Mouse (Mus musculus) liver, embryonic 12.5 days (tissue): ENCODE measurements around the gene Ankrd13c. TPM values are rescaled to one million over a fixed set of nuclear protein-coding genes. Genes with fewer than 3 reads are reported as not detected.
"Not testable (repeated sequence)": the region's sequence is repeated elsewhere in the genome, so short reads cannot be mapped to it uniquely, and the experiment has no call there.

Source experiments
- ATAC-seq: fragments of 200-750 bp; cut with Nextera tagmentation; 2 replicates; pipeline ENCODE4 v1.8.0; 2017; ENCODE audit warnings: moderate number of reproducible peaks, mild to moderate bottlenecking, moderate library complexity
- H3K27ac ChIP-seq: fragments of 300-500 bp; sonication (generic); 2 replicates; pipeline ENCODE4 v1.5.1; 2016; ENCODE audit warnings: mild to moderate bottlenecking
- H3K27me3 ChIP-seq: fragments of 300-500 bp; sonication (generic); replicated peaks from 2 replicates; pipeline ENCODE4 v1.6.1; 2016; ENCODE audit warnings: mild to moderate bottlenecking, moderate library complexity
- H3K36me3 ChIP-seq: fragments of 300-500 bp; sonication (generic); 2 replicates; pipeline ENCODE4 v1.6.1; 2016; ENCODE audit warnings: mild to moderate bottlenecking, moderate library complexity
- H3K4me1 ChIP-seq: fragments of 300-500 bp; sonication (generic); 2 replicates; pipeline ENCODE4 v1.6.1; 2016
- H3K4me2 ChIP-seq: fragments of 300-500 bp; sonication (generic); 2 replicates; pipeline ENCODE4 v1.6.1; 2016; ENCODE audit warnings: mild to moderate bottlenecking, moderate library complexity
- H3K4me3 ChIP-seq: fragments of 300-500 bp; sonication (generic); 2 replicates; pipeline ENCODE4 v1.5.1; 2016; ENCODE audit warnings: mild to moderate bottlenecking, moderate library complexity
- H3K9ac ChIP-seq: fragments of 300-500 bp; sonication (generic); 2 replicates; pipeline ENCODE4 v1.6.1; 2016; ENCODE audit warnings: mild to moderate bottlenecking, moderate library complexity
- H3K9me3 ChIP-seq: fragments of 300-500 bp; sonication (generic); replicated peaks from 2 replicates; pipeline ENCODE4 v1.6.1; 2016; ENCODE audit warnings: mild to moderate bottlenecking, moderate library complexity
- WGBS: fragments of 180-500 bp; shearing (Covaris S2); methylation state at CpG from one replicate; pipeline ENCODE4 v1.1.7; 2016; ENCODE audit not compliant: insufficient replicate concordance; 5-methylcytosine and 5-hydroxymethylcytosine counted together
- polyA plus RNA-seq: library from polyadenylated mRNA; unstranded; fragments of >200 nt; fragmentation: Nextera tagmentation; extraction: Ambion mirVana; gene quantifications from 2 replicates; pipeline ENCODE4 v1.2.1, GENCODE M21; 2016

The Ankrd13c gene
- polyA plus RNA-seq, 1 experiment from 2014 or later = 25.4 TPM

DNA sequence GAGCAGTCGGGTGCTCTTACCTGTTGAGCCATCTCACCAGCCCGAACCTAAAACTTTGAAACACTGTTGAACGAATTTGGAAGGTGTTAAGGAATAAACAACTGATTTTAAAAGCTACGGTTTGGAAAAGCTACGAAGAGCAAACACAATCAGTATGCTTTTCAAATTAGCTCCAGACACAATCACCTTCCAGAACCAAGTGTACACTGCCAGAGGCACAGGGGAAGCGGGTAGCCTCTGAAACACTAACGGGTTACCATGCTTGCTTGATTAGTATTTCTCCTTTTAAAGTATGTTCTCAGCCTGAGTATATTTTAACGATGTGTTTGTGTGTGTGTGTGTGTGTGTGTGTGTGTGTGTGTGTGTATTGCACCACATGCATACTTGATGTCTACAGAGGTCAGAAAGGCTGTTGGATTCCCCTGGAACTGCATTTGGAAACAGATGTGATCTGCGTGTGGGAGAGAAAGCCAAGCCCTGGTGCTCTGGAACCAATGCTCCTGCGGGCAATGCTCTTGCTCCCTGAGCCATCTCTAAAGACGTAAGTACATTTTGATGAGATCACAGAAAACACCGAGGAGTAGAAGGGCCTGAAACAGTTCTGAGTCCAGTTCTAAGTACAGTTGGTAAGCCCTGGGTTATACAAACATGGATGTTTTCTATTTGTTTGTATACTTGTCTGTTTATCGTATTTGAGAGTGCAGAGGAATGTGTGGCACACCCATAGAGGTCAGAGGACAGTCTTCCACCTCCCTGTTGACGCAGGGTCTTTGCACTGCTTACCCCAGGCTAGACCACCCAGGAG, 21.1 kb upstream of the Ankrd13c start:
- peaks cover 15% of the 10 kb centered on the region for H3K27me3 ChIP-seq
- no peak overlapping the region for H3K9ac ChIP-seq
- no peak overlapping the region for H3K27ac ChIP-seq
- no peaks in the 10 kb centered on the region for H3K36me3 ChIP-seq
- peaks cover 12% of the 10 kb centered on the region for H3K4me1 ChIP-seq
- no peaks in the 10 kb centered on the region for H3K9me3 ChIP-seq
- no peak overlapping the region for H3K4me3 ChIP-seq
- WGBS = 79% methylated on average over 14 of the region's 14 CpGs
- no peak overlapping the region for H3K4me2 ChIP-seq
- no peak for ATAC-seq

DNA sequence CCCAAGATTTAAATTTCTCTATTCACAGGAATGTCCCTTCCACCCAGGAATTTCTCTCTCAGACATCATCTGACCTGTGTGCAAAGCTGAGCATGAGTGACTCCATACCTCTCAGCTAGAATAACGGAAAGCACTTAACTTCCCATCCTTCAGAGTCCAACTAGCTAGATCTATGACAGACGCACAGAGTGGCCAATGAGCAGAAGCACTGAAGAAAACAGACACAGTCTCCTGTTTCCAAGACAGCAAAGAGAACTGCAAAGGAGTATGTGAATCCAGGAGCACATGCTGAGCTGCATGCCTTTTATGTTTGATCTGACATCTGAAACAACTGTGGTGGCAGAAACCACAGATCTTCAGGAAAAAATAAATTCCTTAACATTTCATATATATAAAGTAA, 20.3 kb upstream of the Ankrd13c start:
- no peaks in the 10 kb centered on the region for H3K36me3 ChIP-seq
- H3K9me3 ChIP-seq = no peaks in the 10 kb centered on the region
- WGBS = 60% methylated on average over 2 of the region's 2 CpGs
- no peak overlapping the region for H3K4me2 ChIP-seq
- peaks cover 14% of the 10 kb centered on the region for H3K27me3 ChIP-seq
- H3K4me1 ChIP-seq = peaks cover 12% of the 10 kb centered on the region
- no peak overlapping the region for H3K9ac ChIP-seq
- ATAC-seq = no peak
- no peak overlapping the region for H3K4me3 ChIP-seq
- H3K27ac ChIP-seq = no peak overlapping the region

- no peaks in the 10 kb centered on the region for H3K36me3 ChIP-seq
- H3K9me3 ChIP-seq = no peaks in the 10 kb centered on the region
- WGBS = 68% methylated on average over 2 of the region's 2 CpGs
- H3K27me3 ChIP-seq = peaks cover 23% of the 10 kb centered on the region
- peaks cover 12% of the 10 kb centered on the region for H3K4me1 ChIP-seq
- no peak for ATAC-seq
- no peak overlapping the region for H3K4me3 ChIP-seq
- no peak overlapping the region for H3K27ac ChIP-seq
- H3K4me2 ChIP-seq = no peak overlapping the region
- H3K9ac ChIP-seq = no peak overlapping the region
Observed at GRCm38 (mm10) chr3:157928731-157929130, 18.3 kb upstream of the Ankrd13c start.

- whole genome bisulfite sequencing = 71% methylated on average over 1 of the region's 1 CpGs
- H3K9me3 ChIP-seq = no peaks in the 10 kb centered on the region
Observed at GRCm38 (mm10) chr3:157929417-157929816, 17.6 kb upstream of the Ankrd13c start.

DNA sequence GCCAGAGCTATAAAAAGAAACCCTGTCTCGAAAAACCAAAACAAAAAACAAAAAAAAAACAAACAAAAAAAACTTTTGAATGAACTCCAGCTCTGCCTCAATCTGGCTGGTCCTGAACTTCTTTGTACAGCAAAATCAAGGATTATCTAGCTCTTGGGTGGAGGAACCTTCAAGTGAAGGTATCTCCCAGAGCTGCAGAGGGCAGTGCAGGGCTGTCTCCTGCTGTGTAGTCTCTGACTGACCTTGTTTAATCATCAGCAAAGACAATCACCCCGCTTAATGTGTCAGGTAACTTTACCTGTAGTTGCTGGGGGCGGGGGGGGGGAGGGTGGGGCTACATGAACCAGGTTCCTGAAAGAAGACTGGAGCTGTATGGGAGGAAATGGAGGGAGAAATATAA, 15.4 kb upstream of the Ankrd13c start:
- Histone ChIP-seq H3K27me3 (peaks cover 21% of the 10 kb centered on the region), H3K9ac (no peak overlapping the region), H3K4me1 (no peaks in the 10 kb centered on the region), H3K9me3 (no peaks in the 10 kb centered on the region), H3K4me2 (no peak overlapping the region), H3K36me3 (no peaks in the 10 kb centered on the region), H3K27ac (no peak overlapping the region), H3K4me3 (no peak overlapping the region)
- 45% methylated on average over 3 of the region's 3 CpGs for WGBS
- ATAC-seq = no peak

More at GRCm38 (mm10) chr3:157929417-157929816, 17.6 kb upstream of the Ankrd13c start:
- no peaks in the 10 kb centered on the region for H3K36me3 ChIP-seq
- ATAC-seq = no peak
- H3K9ac ChIP-seq = no peak overlapping the region
- H3K27ac ChIP-seq = no peak overlapping the region
- H3K4me2 ChIP-seq = no peak overlapping the region
- H3K4me1 ChIP-seq = peaks cover 9% of the 10 kb centered on the region
- no peak overlapping the region for H3K4me3 ChIP-seq
- H3K27me3 ChIP-seq = peaks cover 27% of the 10 kb centered on the region

DNA sequence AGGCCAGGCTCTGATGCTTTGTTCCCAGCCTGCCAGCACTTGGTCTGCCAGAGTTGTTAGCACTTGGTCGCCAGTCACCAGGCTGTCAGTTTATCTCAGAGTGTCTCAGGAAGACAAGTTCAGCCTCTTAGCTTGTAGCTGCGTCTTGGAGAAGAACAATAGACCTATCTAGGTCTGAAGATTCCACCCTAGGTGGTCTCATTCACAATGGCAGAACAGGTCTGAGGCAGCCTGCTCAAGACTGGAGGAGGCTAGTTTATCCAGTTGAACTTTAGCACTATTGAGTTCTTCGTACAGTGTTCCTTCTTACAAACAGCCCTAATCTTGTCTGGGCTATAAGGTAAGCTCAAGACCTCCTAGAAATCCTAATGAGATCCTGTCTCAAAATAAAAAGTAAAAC, 15.0 kb upstream of the Ankrd13c start:
- ATAC-seq = peak; percentile 33; the same call in 1 of the 2 replicates
- Histone ChIP-seq H3K4me1 (no peaks in the 10 kb centered on the region), H3K27me3 (peaks cover 19% of the 10 kb centered on the region; the same call in 1 of the 2 replicates), H3K36me3 (no peaks in the 10 kb centered on the region), H3K9ac (no peak overlapping the region), H3K9me3 (no peaks in the 10 kb centered on the region), H3K27ac (no peak overlapping the region), H3K4me2 (no peak overlapping the region), H3K4me3 (no peak overlapping the region)
- 33% methylated on average over 3 of the region's 3 CpGs for WGBS

GRCm38 (mm10) chr3:157933223-157933622, 13.8 kb upstream of the Ankrd13c start:
- H3K27me3 ChIP-seq = peaks cover 19% of the 10 kb centered on the region; the same call in 1 of the 2 replicates
- not testable (repeated sequence) for H3K4me2 ChIP-seq, ATAC-seq, H3K4me3 ChIP-seq, H3K9ac ChIP-seq, H3K4me1 ChIP-seq, H3K36me3 ChIP-seq, H3K27ac ChIP-seq, H3K9me3 ChIP-seq
- 61% methylated on average over 5 of the region's 6 CpGs for WGBS

DNA sequence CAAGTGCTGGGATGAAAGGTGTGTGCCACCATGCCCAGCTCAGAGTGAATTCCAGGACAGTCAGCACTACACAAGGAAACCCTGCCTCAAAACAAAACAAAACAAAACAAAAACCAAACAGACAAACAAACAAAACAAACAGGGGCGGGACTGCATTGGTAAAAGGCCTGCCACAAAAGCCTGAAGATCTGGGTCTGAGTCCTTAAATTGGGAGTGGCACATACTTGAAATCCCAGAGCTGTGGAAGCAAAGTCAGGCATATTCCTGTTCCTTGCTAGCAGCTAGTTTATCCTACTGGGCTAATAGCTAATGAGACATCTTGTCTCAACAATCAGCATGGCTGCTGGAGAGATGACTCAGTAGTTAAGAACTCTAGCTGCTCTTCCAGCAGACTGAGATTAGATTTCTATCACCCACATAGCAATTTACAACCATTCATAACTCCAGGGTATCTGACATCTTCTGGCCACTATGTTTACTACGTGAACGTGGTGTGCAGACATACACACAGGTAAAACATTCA, 12.7 kb upstream of the Ankrd13c start:
- WGBS = 67% methylated on average over 3 of the region's 3 CpGs
- Histone ChIP-seq H3K9me3 (no peaks in the 10 kb centered on the region), H3K4me1 (no peaks in the 10 kb centered on the region), H3K4me3 (no peak overlapping the region), H3K4me2 (no peak overlapping the region), H3K36me3 (no peaks in the 10 kb centered on the region), H3K9ac (no peak overlapping the region), H3K27me3 (peaks cover 19% of the 10 kb centered on the region; the same call in 1 of the 2 replicates), H3K27ac (no peak overlapping the region)
- no peak for ATAC-seq

GRCm38 (mm10) chr3:157938585-157938984, 8.5 kb upstream of the Ankrd13c start:
- H3K36me3 ChIP-seq = no peaks in the 10 kb centered on the region
- 25% methylated on average over 2 of the region's 2 CpGs for WGBS
- H3K4me1 ChIP-seq = no peaks in the 10 kb centered on the region
- no peaks in the 10 kb centered on the region for H3K9me3 ChIP-seq
- no peak for ATAC-seq
- H3K4me3 ChIP-seq = no peak overlapping the region
- H3K9ac ChIP-seq = no peak overlapping the region
- peaks cover 12% of the 10 kb centered on the region; the same call in 1 of the 2 replicates for H3K27me3 ChIP-seq
- H3K27ac ChIP-seq = no peak overlapping the region
- no peak overlapping the region for H3K4me2 ChIP-seq

- peak overlapping the region; percentile 98 for H3K9ac ChIP-seq
- peak overlapping the region; percentile 98 for H3K27ac ChIP-seq
- no peaks in the 10 kb centered on the region for H3K9me3 ChIP-seq
- under 1% methylated on average over 88 of the region's 93 CpGs for WGBS
- H3K4me1 ChIP-seq = peaks cover 41% of the 10 kb centered on the region
- peak overlapping the region; percentile 97 for H3K4me3 ChIP-seq
- H3K4me2 ChIP-seq = peak overlapping the region; percentile 86
- H3K36me3 ChIP-seq = peaks cover 20% of the 10 kb centered on the region
- ATAC-seq = peak; percentile 70
- H3K27me3 ChIP-seq = 0 out of 2 replicates have a peak, but pooled peaks cover 6% of the 10 kb centered on the region
Observed at GRCm38 (mm10) chr3:157947383-157948280, 593 bp downstream of the Ankrd13c start.

DNA sequence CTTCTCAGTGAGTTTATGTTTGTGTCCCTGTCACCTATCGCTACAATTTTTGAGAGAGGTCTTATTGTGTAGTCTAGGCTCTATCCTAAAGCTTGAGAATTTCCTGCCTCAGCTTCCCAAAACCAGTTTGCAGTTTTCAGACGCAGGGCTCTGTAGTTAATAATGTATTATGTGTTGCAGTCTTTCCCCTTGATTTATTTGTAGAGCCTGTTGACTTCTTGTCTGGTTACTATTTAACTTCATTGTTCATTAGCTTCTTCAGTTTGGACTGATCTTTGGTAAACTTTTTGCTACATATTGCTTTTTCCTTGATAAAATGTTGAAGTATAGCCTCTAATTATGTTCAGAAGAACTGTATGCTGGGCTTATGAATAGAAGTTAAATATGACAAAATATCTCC, 5.7 kb downstream of the Ankrd13c start:
- no peak overlapping the region for H3K27ac ChIP-seq
- H3K9ac ChIP-seq = no peak overlapping the region

DNA sequence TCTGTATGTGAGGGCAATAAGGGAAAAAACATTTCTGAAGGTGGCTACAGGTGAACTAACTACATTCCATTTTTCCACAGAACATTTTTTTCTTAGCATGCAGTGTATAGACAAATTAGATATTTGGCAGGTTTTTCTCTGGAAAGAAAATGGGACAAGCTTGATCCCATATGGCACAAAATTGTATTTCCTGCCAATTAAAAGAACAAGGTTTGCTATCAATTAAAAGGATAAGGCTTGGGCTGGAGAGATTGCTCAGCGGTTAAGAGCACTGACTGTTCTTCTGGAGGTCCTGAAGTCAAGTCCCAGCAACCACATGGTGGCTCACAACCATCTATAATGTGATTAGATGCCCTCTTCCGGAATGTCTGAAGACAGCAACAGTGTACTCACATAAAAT, 8.4 kb downstream of the Ankrd13c start:
- H3K27me3 ChIP-seq = no peaks in the 10 kb centered on the region
- ATAC-seq = no peak
- no peak overlapping the region for H3K4me2 ChIP-seq
- peaks cover 34% of the 10 kb centered on the region for H3K4me1 ChIP-seq
- H3K27ac ChIP-seq = no peak overlapping the region
- 78% methylated on average over 2 of the region's 2 CpGs for WGBS
- no peaks in the 10 kb centered on the region for H3K9me3 ChIP-seq
- H3K9ac ChIP-seq = no peak overlapping the region
- H3K4me3 ChIP-seq = no peak overlapping the region
- H3K36me3 ChIP-seq = peaks cover 25% of the 10 kb centered on the region

More for the DNA sequence above, 5.7 kb downstream of the Ankrd13c start:
- Histone ChIP-seq H3K4me2 (no peak overlapping the region), H3K9me3 (no peaks in the 10 kb centered on the region), H3K27me3 (no peaks in the 10 kb centered on the region), H3K36me3 (peaks cover 23% of the 10 kb centered on the region), H3K4me1 (peaks cover 42% of the 10 kb centered on the region), H3K4me3 (no peak overlapping the region)
- 84% methylated on average over 2 of the region's 2 CpGs for WGBS
- no peak for ATAC-seq
